Mouse (Mus musculus): Measurements from ENCODE around the gene Ogdhl.

GRCm38 (mm10) chr14:32388196-32388595 is 66.4 kb downstream of the Ogdhl start, which contains the start of gene 1700024G13Rik:
- TF ChIP-seq CTCF (IDR thresholded peaks at IDR 0.05; ENCODE audit: insufficient read depth, low read depth, low read length): no peak
- TF ChIP-seq POLR2A (IDR thresholded peaks at IDR 0.05; ENCODE audit: insufficient read depth, low read depth, low read length): no peak

Data from olfactory bulb, adult 2 months (tissue).